Mouse (Mus musculus): ENCODE results near the gene Rhox6. TPM values are rescaled to one million over a fixed set of nuclear protein-coding genes. Genes with fewer than 3 reads are reported as not detected.
"Not testable (repeated sequence)": the region's sequence is repeated elsewhere in the genome, so short reads cannot be mapped to it uniquely, and the experiment has no call there.

Gene Rhox6
- total RNA-seq (2021): not detected in 2 replicates
- long read RNA-seq: 0 reads

DNA sequence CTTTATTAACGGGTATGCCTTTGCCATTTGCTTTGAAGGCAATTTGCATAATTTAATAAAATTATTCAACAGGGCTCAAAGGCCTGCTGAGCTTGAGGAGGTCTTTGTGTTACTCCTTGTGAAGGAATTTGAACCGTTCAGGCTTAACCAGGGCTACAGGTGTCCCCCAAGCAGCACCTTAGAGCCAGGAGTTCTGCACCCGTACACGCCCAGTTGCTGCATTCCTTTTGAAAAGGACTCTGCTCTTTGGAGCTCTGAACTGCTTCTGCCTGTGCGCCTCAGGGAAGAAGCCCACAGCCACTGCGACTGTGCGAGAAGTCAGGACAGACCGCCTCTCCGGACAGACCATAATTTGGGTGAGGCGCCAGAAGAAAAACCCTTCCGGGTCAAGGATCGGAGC, at the start of gene Rhox6:
Gene Rhox6, plus strand, starts transcription at position 301 of the 400 bp plus-strand sequence.
- DNase-seq: not testable (repeated sequence)

DNA sequence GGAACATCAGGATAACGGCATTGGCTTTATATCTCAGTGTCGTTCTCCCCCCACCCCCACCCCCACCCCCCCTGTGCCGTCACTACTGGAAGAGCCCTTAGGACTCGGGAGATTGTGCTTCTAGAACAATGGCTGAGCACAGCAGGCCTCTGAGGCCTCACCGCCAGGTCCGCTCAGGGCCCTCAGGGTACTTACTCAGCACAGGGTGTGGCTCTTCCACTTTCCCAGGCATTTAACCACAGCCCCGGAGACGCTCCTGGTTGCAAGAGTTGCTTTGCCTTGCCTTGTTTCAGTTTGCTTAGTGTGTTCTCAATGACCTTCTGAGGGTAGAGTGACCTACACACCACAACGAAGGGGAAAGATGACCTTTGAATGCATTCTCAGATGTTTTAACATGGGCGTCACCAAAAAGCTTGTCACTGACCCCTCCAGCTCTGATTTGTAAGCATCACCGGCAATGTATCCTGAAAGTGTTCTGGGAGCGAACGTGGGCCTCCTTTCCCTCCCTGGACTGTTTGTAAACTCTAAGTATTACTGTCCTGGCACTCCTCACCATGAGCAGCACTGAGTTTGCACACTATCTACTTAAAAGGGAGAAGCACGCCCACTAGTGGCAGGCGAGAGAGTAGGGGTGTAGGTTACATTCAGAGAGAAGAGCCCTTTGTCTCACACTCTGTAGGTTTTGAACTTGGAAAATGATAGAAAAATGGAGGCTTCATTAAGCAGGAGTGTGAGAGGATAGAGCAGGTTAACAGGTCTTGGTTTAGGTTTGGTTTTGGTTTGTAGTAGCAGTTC, 19.2 kb upstream of the Rhox6 start:
- DNase-seq: no peak

DNA sequence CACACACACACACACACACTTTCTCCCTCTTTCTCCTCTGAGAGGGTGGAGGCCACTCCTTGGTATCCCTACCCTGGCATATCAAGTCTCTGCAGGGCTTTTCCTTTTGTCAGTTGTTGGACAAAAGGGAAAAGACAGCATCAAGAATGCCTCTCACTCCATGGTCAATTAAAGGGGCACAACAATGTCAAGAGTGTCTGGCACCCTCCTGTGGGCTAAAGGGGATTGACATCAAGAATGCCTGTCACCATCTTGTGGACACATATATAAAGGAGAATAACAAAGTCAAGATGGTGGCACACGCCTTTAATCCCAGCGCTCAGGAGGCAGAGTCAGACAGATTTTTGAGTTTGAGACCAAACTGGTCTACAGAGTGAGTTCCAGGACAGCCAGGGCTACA, 17.3 kb upstream of the Rhox6 start:
- DNase-seq: no peak

DNA sequence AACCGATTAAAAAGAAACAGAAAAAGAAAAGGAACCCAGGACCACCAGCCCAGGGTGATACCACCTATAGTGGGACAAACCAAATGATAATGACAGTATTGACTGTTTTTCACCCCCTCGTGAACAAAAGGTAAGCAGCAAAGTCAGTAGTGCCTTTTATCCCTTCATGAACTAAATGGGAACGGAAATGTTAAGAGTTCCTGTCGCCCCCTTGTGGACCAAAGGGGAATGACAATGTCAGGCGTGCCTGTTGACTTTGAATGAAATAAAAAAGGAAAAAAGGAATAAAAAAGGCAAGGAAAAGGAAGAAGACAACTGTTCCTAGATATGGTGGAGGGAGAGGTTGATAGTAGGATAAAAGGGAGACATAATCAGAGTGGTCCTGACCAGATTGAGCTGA, 15.5 kb upstream of the Rhox6 start:
- DNase-seq: peak; percentile 9

DNA sequence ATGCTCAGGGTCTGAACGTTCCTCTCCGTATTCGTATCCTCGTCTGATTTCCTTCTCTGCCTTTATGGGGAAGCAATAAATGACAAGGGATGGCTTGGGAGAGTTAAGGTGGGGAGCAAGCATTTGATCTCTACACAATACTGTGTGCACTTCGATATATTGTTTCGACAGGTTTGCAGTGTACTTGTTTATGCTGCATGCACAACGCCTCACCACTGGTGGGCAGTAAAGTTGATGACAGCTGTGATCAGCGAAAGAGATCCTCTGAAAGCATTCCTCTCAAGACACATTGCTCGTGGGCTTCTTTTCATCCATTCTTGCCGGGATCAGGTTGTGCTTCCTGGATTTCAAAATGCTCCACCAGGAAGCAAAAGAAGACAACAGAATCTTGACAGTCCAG, 11.0 kb upstream of the Rhox6 start:
- DNase-seq: no peak

DNA sequence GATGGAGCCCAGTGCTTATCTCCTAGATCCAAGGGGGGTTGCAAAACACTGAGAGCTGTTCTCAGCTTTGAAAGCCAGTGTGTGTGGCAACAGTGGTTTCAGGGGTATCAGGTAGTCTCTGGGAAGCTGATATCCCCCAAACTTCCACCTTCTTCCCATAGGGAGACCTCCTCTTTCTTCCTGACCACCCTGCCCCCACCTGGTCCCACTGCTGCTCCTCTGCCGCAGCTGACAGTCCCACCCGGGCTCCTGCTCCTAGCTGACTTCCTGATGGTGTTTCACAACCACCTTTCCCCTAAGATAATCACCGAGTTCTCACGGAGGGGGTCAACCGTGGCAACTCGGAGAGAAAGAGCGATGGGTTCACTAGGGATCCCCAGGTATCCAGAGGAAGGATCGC, 4.7 kb downstream of the Rhox6 start, which contains the start of gene Rhox7a:
Gene Rhox7a, plus strand, starts transcription at position 301 of the 400 bp plus-strand sequence.
- DNase-seq: not testable (repeated sequence)

DNA sequence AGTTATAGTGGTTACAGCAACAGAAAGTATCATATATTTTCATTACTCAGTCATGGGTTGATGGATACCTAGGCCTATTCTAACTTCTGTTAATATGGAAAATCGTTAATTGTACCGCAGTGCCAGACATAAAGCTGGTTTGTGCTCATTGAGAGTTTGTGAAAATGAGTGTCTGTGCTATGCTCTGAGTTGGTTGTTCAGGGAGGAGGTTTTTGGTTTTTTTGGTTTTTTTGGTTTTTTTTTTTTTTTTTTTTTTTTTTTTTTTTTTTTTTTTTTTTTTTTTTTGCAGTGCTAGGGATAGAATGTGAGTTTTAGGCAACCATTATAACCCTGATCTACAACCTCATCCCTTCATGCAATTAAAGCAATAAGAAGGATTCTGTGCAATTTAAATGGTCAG, 44.9 kb downstream of the Rhox6 start:
- no peak for DNase-seq

DNA sequence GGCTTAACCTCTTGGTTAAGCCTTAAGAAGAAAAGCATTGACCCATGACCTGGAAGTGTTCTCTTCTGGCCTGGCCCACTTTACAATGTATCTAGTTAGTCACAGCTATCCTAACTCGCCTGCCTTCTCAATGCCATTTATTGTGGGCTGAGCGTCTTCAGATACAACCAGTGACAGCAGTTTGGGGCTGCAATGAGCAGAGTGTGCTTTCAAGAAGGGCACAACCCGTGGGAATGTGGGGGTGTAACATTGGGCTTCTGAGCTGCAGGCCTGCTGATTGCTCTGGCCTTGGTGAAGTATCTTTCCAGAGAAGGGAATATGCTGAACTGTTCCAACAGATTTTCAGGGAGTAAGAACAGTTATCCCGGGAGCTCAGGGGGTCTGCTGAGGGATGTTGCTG, 52.1 kb downstream of the Rhox6 start, which contains the start of gene Rhox8:
Gene Rhox8, minus strand, starts transcription at position 101 of the 400 bp plus-strand sequence.
- DNase-seq: no peak

Other genes with a start within 250 kb of the Rhox6 start
- not detected in 2 replicates for gene Rhox3f, start 245.9 kb upstream of the Rhox6 start, total RNA-seq (2021)
- gene Rhox4f, start 219.2 kb upstream of the Rhox6 start, total RNA-seq (2021): not detected in 2 replicates
- not detected in 2 replicates for gene Rhox3g, start 198.3 kb upstream of the Rhox6 start, total RNA-seq (2021)
- gene Rhox2g, start 183.4 kb upstream of the Rhox6 start, total RNA-seq (2021): not detected in 2 replicates
- not detected in 2 replicates for gene Rhox4g, start 175.6 kb upstream of the Rhox6 start, total RNA-seq (2021)
- gene Rhox3h, start 158.1 kb upstream of the Rhox6 start, total RNA-seq (2021): not detected in 2 replicates
- gene Rhox2h, start 153.6 kb upstream of the Rhox6 start, total RNA-seq (2021): not detected in 2 replicates
- gene Rhox5, start 22.1 kb upstream of the Rhox6 start, total RNA-seq (2021): not detected in 2 replicates
- not detected in 2 replicates for gene Rhox7a, start 4.8 kb downstream of the Rhox6 start, total RNA-seq (2021)
- not detected in 2 replicates for gene Rhox8, start 52.0 kb downstream of the Rhox6 start, total RNA-seq (2021)
- not detected in 2 replicates for gene Rhox7b, start 70.3 kb downstream of the Rhox6 start, total RNA-seq (2021)
- not detected in 2 replicates for gene Rhox9, start 74.9 kb downstream of the Rhox6 start, total RNA-seq (2021)
- not detected in 2 replicates for gene Btg1-ps1, start 191.9 kb downstream of the Rhox6 start, total RNA-seq (2021)
- not detected in 2 replicates for gene Btg1-ps2, start 216.2 kb downstream of the Rhox6 start, total RNA-seq (2021)
- not detected in 2 replicates for gene Rhox10, start 239.6 kb downstream of the Rhox6 start, total RNA-seq (2021)